Mouse (Mus musculus): ENCODE data around the gene Slc31a1.

Gene Slc31a1

DNA sequence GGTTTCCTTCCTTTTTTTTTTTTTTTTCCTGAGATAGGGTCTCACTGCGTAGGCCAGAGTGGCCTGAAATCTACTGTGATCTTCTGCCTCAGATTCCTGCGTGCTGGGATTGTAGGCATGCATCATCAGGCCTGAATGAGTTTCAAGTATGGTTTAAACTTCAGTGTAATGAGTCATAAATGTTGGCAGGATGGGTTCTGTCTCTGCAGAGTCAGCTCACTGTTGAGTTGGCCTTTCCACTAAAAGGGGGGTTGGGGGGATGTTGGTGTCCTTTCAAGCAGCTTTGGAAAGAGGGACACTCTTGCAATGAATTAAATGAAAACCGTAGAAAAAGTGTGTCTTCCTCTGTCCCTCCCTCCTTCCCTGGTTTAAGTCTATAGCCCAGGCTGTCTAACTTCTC is 38.4 kb downstream of the Slc31a1 start:
- in situ Hi-C loops (cut with MboI, MseI) = no loop called here

DNA sequence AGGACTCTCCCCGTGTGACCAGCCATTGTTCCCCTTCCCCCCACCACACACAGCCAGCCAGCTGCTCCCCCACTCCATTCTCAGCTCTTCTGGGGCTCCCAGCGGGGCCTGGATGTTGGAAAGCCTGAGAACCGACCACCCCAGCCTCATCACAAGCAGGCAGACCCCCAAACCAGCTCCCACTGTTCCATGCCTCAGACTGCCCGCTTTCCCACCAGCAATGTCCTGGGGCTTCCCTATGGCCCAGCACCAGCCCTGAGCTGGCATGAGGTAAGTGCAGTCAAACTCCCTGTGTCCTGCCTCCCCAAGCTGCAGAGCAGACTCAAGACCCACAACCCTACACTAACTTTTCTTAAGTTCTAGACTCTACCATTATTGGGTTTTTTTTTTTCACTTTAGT is 45.6 kb downstream of the Slc31a1 start:
- in situ Hi-C loops (cut with MboI, MseI) = loop anchor here (5.0 to 10.0 kb wide), 2 partner anchors 44 to 61 kb away; partner anchors contain the start of genes Fkbp15 and Slc31a1

DNA sequence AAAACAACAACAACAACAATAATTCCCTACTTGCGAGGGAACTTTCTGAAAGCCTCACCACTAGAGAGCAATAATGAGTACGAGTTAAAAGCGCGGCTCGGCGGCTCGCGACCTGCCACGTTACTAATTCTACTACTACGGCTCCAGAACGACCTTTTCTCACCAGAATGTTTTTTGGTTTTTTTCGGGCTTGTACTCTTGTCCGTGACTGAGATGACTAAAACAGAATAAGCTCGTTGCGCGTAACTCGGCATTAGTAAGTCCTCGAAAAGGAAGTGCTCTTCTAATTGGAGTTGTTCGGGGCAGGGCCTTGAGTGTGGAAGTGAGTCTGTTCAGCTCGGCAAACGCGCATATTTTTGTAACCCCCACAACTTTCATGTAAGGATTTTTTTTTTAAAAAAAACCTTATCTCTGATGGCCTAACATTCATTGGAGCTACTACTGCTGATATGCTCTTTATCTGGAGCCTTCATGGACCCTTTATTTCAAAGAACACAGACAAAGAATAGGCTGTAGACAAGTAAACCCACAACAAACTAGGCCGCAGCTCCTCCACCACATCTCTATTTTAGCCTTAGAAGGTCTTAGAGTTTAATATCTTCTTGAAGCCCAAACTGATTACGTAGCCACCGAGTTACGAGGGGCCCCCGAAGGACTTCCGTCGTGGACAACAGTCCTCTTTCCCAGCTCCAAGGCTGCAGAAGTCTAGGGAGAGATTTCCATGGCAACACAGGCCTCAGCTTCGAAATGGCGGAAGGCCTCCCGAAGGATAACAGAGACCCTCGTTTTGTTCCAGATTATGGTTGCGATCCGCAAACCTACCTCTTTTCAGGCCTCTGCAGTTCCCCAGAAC is 47.4 kb downstream of the Slc31a1 start:
- in situ Hi-C loops (cut with MboI, MseI) = loop anchor here (5.0 to 10.0 kb wide), 2 partner anchors 46 to 63 kb away; partner anchors contain the start of genes Fkbp15 and Slc31a1

DNA sequence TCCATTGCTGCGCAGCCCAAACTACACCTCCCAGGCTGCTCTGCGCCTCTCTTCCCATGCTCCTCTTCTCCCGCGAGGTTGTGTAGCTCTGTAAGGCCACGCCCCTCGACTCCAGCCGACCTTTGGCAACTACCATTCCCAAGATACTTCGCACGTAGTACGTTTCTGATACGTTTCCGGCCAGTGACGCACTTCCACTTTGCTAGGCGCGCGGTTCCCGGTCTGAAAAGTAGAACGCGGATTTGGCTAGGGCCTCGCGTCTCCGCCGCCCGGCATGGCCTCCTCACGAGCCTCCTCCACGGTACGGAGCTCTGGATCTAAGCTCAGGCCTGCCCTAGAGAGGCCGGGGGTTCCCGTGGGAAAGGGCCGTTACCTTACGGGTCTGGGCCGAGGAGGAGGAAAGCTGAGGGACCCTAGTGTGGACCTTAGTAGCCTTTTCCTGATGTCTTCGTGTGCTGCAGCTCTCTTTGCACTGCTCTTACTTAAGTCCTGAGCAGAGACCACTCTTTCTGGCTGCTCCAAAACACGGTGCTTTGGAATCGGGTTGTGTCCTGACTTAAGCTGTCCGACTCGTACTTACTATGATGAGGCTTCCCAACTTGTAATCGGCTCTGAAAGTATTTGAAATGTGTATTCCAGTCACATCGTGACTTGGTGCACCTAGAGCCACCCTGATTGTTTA is 48.2 kb downstream of the Slc31a1 start, which contains the start of the genes Cdc26 and Prpf4:
Gene Cdc26, minus strand, starts transcription at position 42 of the 682 bp plus-strand sequence.
Gene Prpf4, plus strand, starts transcription at position 197 of the 682 bp plus-strand sequence.
- in situ Hi-C loops (cut with MboI, MseI) = loop anchor here (5.0 to 10.0 kb wide), 2 partner anchors 46 to 64 kb away; partner anchors contain the start of genes Fkbp15 and Slc31a1

DNA sequence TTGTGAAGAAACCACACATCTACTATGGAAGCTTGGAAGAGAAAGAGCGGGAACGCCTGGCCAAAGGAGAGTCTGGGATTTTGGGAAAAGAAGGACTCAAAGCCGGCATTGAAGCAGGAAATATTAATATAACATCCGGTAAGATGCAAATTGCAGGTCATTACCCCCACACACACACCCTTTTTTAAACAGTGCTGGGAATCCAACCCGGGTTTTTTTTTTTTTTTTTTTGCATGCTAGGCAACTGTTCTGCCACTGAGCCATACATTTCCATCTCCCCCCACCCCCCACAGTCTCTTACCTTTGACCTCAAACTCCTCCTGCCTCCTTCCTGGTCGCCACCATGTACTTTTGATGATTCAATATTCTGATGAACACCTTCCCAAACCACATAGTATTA is 49.1 kb downstream of the Slc31a1 start:
- in situ Hi-C loops (cut with MboI, MseI) = loop anchor here (5.0 to 10.0 kb wide), 2 partner anchors 47 to 65 kb away; partner anchors contain the start of genes Fkbp15 and Slc31a1

DNA sequence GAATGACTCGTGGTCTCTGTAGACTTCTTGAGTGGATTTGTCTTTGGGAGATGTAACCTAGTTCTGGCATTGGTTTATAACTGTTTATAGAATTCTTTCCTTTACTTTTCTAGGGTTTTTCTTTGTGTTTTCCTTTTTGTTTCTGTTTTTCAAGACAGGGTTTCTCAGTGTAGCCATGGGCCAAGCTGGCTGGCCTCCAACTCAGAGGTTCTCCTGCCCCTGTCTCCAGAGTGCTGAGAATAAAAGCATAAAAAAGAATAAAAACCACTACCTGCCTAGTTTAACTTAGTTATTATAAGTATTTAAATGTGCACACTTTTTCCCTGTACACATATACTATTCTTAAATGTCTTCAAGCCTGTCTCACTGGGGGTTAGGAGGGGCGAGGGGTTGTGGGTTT is 49.8 kb downstream of the Slc31a1 start:
- in situ Hi-C loops (cut with MboI, MseI) = no loop called here

DNA sequence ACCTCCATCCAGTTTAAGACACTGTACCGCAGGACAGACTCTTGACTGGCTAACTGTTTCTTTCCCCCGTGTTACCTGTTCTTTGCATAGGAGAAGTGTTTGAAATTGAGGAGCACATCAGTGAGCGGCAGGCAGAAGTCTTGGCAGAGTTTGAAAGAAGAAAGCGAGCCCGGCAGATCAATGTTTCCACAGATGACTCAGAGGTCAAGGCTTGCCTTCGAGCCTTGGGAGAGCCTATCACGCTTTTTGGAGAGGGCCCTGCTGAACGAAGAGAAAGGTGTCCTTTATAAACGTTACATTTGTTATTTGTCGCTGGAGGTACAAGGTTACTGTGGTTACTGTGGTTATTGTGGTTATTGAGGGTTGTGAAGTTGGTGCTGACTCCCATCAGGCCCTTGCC is 51.1 kb downstream of the Slc31a1 start:
- in situ Hi-C loops (cut with MboI, MseI) = no loop called here

DNA sequence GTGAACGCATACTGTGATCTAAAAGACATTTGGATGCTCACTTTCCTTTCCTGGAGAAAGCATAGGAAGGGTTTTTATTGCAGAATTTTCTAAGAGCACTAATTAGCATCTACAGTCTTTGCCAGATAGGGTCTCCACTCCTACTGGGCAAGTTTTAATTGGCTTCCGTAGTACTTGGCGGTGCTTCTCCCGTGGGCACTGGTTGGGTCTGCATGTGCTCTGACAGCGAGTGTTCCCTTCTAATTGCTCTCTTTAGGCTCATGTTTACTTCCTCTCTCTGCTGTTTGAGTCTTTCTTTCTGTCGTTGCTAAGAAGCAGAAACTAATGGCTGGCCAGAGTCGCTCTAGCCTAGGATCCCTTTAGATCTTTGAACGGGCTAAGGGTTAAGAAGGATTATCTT is 57.9 kb downstream of the Slc31a1 start:
- in situ Hi-C loops (cut with MboI, MseI) = no loop called here

DNA sequence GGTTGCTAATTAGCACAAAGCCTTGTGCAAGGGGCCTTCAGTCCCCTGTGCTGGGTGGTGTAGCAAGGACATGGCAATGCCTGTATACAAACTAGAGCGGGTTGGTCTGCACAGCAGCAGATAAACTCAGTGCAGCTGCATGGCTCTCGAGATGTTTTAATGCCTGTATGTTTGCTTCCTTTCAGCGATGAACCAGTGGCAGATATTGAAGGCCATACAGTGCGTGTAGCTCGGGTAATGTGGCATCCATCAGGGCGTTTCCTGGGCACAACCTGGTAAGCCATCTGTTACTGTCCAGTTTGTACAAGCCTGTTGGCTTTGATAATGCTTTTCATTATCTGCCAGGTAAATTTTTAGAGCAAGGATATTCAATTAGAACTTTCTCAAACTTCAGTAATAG is 58.6 kb downstream of the Slc31a1 start:
- in situ Hi-C loops (cut with MboI, MseI) = no loop called here

DNA sequence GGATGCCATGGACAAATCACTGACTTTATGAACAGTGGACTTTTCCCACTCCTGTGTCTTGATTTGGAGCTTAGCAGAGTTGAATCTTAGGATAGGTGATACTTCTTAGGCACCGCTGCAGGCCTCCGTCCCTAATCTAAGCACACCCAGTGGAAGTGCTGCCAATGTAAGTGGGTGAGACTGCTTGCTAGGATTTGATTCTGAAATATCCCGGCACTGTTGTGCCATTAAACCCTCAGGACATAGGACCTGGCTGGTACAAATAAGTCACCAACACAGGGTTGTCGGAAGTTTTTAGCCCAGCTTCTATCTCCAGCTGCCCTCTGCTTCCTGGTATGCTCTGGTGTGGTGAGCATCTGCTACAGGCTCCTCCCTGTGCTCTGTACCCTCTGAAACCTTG is 65.4 kb downstream of the Slc31a1 start:
- in situ Hi-C loops (cut with MboI, MseI) = no loop called here

DNA sequence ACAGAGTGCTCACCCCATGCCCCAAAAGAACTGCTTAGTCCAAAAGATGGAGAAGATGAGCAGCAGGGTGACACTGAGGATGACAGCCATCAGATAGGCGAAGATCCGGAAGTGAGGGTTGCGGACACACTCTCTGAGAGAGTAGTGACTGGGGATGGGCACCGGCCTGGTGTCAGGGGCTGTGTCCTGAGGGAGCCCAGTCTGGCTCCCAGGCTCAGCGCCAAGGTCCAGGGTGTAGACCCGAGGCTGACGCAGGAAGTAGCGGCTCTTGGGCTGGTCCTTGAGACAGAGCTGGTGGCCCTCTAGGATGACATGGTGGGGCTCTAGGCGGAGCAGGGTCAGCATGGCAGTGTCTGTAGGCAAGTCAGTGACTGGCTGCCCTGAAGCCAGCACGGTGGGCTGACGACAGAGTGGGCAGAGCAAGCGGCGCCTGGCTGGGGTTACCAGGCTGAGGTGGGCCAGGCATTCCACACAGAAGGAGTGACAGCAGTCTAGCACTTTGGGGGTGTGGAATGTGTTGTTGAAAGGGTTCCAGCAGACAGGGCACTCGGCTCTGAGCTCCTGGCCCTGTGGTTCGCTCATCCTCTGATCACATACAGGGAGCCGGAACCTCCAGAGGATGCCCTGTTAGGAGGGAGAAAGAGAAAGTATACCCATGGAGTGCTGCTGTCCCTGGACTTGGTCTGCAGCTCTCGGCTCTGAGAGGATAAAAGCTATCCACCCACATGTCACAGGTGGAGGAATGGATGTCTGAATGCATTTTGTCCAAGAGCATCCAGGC is 67.6 kb downstream of the Slc31a1 start:
- in situ Hi-C loops (cut with MboI, MseI) = no loop called here

DNA sequence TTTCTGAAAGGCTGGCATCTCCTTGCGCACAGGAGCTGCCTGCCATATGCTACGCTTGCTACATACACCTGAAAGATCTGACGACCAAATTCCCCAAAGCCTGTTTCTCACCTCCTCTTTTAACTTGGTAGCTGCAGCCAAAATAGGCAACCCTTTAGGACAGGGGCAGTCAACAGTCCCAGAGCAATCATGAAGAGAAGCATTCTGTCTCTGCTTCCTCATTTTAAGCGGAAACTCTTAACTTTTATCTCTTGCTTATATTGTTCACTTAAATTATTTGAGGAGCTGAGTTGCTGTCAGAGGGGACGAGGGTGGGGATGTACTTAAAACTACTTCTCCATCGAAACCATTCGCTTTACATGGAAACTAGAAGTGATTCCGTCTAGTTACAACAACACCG is 69.1 kb downstream of the Slc31a1 start:
- in situ Hi-C loops (cut with MboI, MseI) = no loop called here

DNA sequence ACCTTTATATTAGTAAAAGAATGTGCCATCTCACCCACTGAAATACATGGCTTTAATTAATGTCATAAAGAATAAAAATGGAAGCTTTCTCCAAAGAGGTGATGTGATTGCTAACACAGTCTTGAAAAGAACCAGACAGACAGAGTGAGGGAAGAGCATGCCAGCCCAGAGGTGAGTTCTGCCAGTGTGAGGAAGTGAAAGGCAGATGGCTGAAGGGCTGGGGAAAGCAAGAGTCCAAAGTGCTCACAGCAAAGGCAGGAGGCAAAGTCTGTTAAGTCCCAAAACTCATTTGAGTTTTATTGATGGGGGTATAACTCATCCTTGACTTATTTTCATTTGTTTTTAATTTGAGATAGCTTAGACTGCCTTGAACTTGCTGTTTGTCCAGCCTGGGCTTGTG is 70.2 kb downstream of the Slc31a1 start:
- in situ Hi-C loops (cut with MboI, MseI) = no loop called here

DNA sequence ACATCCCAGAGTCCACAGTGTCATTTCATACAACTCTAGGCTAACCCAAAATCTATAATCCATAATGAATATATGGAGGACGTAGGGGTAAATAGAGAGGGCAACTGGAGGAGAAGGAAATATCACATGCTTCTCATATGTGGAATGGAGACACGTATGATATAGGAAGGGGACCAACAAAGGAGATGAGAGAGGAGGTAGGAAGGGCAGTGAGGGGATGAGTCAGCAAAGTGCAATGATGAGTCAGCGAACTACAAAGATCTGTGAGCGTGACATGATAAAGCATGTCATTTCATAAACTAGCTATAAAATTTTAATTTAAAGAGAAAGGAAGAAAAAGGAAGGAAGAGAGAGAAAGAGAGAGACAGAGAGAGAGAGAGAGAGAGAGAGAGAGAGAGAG is 71.0 kb downstream of the Slc31a1 start:
- in situ Hi-C loops (cut with MboI, MseI) = no loop called here

DNA sequence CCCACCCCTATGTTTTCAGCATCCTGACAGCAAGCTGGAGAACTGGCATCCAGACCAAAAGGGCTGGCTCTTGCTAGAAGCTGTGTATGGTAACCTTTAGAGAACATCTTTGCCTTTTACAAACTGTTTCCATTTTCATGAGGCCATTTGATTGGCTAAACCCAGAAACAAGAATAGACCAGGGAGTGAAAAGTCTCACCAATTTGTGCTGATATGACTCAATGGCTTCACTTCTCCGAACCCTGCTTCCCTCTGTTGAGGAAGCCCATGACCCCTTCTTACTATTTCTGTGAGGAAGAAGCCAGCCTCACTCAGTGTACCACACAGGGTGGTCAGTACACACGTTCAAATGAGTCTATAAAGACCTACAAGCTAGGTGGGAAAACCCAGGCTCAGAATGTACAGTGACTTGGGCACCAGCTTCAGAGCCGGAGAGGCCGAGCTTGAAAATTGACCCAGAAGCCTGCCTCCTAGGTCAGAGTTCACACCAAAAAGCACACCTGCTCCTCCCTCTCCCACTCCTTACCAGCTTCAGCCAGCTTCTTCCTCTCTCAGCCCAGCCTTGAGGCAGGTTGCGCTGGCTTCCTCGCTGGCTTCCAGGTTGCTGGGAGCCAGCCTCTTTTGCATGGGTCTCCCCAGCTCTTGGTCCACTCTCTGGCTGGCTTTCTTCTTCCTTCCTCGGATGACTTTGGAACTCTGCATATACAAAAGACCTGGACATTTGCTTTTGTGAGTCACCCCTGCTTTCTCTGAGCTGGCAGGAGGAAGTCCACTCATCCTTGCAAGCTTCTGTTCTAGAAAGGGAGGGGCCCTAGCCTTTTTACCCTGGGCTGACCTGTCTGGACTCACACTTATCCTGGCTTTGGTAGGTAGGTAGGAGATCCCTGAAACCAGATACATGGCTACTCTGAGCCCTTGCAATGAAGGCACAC is 73.7 kb downstream of the Slc31a1 start:
- in situ Hi-C loops (cut with MboI, MseI) = no loop called here

DNA sequence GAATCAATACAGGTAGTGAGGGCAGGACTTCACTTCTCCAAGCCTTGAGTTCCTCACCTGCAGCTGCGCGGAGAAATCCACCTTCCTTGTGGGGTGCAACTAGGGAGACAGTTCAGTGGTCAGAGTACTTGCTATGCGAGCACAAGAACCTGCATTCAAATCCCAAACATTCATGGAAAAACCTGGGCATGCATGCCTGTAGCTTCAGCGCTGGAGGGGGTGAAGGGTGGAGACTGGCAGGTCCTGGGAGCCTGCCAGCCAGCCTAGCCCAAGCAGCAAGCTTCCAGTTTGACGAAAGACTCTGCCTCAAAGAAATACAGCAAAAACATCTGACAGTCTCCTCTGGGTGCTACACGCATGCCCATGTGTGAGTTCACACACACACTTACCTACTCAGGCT is 74.6 kb downstream of the Slc31a1 start, which contains the start of gene Rnf183:
Gene Rnf183, minus strand, starts transcription at position 172 of the 400 bp plus-strand sequence.
- in situ Hi-C loops (cut with MboI, MseI) = no loop called here

DNA sequence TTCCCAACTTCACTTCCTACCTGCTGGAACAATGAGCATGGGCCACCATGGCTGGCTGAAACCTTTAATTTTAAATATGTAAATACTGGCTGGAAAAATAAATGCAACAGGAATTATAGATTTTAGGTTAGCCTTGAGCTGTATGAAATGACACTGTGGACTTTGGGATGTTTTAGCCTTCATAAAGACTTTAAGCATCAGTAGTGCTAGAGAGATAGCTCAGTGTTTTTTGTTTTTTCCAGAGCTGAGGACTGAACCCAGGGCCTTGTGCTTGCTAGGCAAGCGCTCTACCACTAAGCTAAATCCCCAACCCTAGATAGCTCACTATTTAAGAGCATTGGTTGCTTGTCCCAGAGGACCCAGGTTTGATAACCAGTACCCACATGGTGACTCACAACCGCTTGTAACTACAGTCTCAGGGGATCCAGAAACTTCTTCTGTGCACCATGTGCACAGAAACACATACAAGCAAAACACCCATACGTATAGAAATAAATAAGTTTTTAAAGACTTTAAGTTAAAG is 76.8 kb downstream of the Slc31a1 start:
- in situ Hi-C loops (cut with MboI, MseI) = no loop called here

DNA sequence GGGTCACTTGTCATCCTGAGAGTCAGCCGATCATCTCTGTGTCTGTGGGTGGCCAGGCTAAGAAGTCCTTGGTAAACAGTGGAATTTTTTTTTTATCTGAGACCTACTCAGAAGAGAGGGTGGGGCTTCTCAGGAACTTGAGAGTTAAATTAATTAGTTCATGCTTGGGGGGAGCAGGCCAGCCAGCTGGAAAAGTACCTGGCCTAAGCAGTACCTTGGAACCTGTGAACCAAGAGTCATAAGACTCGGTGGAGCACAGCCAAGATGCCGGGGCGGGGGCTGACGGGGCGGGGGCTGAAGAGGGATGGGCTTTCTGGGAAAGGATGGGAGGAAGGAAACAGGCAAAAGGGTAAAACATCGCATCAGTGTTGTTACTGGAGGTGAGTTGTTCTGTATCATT is 77.3 kb downstream of the Slc31a1 start:
- in situ Hi-C loops (cut with MboI, MseI) = no loop called here

DNA sequence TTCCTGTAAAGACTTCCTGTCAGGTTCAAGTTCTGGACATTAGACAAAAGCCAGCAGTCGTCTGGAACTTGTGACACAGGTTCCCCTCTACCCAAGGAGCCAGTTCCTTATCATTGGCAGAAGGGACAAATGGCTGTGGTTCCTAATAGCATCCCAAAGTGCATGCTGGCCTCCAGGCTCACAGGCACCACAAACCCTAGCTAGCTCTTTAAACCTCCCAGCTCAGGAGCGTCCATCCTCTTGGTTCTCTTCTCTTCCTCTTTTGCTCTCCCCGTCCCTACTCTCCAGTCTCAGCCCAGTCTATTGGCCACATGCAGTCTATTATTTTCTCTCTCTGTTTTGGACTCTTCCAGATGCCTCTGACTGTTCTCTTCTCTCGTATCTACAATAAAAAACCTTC is 79.3 kb downstream of the Slc31a1 start:
- in situ Hi-C loops (cut with MboI, MseI) = no loop called here

DNA sequence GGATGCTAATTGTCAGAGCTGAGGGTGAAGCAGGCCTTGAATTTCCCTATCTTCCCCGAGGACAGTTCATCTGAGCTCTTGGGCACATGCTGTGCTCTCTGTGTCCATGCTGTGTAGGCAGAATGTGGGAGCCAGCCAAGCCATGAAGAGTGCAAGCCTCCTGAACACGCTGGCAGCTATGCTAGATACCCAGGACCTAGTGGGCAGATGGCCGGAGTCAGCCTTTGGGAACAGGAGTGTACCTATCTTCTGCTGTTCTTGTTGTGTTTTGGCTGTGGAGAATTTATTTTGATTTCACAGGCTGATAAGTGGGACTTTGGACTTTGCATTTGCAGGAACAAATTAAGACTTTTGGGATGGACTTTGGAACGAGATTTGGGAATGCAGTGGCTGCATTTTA is 80.0 kb downstream of the Slc31a1 start:
- in situ Hi-C loops (cut with MboI, MseI) = no loop called here

Data from T-helper 1 cell (primary cell).